Mouse (Mus musculus) testis, postnatal 14 days (tissue): Measurements from ENCODE around the gene Thrap3.

Experiments used
- DNase-seq: peaks from one replicate; pipeline ENCODE4 v3.0.0; 2021; ENCODE audit warnings: low spot score

Gene Thrap3

GRCm38 (mm10) chr4:126146974-126147532 is 55.5 kb downstream of the Thrap3 start:
- no peak for DNase-seq

GRCm38 (mm10) chr4:126145396-126145795 is 57.2 kb downstream of the Thrap3 start:
- no peak for DNase-seq

- DNase-seq: no peak
Measured at GRCm38 (mm10) chr4:126141021-126141420, 61.5 kb downstream of the Thrap3 start.

GRCm38 (mm10) chr4:126137773-126138172 is 64.8 kb downstream of the Thrap3 start:
- DNase-seq: no peak

GRCm38 (mm10) chr4:126134639-126135038 is 67.9 kb downstream of the Thrap3 start:
- DNase-seq: no peak

GRCm38 (mm10) chr4:126134236-126134635 is 68.3 kb downstream of the Thrap3 start:
- no peak for DNase-seq

- no peak for DNase-seq
Measured at GRCm38 (mm10) chr4:126132636-126133264, 69.8 kb downstream of the Thrap3 start.

GRCm38 (mm10) chr4:126131290-126132121 is 71.1 kb downstream of the Thrap3 start:
- no peak for DNase-seq

GRCm38 (mm10) chr4:126130502-126130901 is 72.1 kb downstream of the Thrap3 start:
- DNase-seq: no peak

- DNase-seq: no peak
Measured at GRCm38 (mm10) chr4:126123309-126124040, 79.1 kb downstream of the Thrap3 start.

GRCm38 (mm10) chr4:126120506-126120905 is 82.1 kb downstream of the Thrap3 start:
- DNase-seq: no peak

GRCm38 (mm10) chr4:126120052-126120451 is 82.5 kb downstream of the Thrap3 start:
- DNase-seq: no peak

GRCm38 (mm10) chr4:126119051-126119450 is 83.5 kb downstream of the Thrap3 start:
- no peak for DNase-seq

GRCm38 (mm10) chr4:126118651-126119050 is 83.9 kb downstream of the Thrap3 start:
- no peak for DNase-seq

- no peak for DNase-seq
Measured at GRCm38 (mm10) chr4:126117116-126117515, 85.4 kb downstream of the Thrap3 start.

GRCm38 (mm10) chr4:126115871-126116521 is 86.6 kb downstream of the Thrap3 start:
- DNase-seq: no peak

- no peak for DNase-seq
Measured at GRCm38 (mm10) chr4:126115411-126115810, 87.1 kb downstream of the Thrap3 start.
